In the genomic region with DNA sequence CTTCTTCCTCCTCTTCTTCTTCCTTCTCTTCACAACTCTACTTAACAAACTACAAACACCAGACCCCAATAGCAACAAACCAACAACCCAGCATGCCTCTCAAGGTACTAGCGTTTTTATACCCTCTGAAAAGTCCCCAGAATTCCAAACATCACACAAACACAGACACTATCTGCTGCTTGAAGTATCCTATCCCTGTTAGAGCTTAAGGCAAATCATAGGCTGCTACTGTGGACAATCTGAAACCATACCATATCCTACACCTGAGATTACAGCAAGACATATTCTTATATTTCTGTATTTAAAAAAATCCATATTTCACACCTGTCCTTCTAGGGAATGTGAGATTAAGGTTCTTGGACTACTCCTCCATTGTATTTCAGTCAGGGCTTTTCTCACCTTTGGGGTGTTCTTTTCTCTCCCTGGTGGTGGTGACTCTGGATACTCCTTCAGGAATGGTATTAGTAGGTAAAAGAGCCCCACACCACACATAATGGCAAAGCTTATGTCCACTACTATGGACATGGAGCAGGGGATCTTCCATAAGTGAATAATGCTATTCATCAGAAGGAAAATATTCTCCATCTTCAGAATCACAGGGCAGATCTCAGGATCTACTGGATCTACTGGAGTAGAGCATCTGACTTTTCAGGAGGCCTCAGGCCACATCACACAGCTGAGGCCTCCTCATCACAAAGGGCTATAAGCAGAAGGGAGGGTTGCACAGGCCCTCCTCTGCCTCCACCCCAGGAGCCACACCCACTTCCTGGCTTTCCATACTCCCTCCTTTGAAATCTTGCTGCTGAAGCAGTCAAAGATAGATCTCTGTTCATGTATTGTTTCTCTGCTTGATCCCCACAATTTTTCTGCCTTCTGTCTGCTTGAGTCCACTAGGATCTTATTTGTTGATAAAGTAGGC, we compare ENCODE assay signal across 9 mouse cellular contexts. TPM values are rescaled to one million over a fixed set of nuclear protein-coding genes. Genes with fewer than 3 reads are reported as not detected.
DNase-seq lines count a peak whose midpoint lies in the region; ATAC-seq lines count a peak whose summit lies in the region.
"Had no signal": no experiment of that assay in that cellular context is flagged by ENCODE, and none has a peak within 500 bp of the region (broad histone marks: within the 10 kb centered on the region; RNA-seq: fewer than 3 reads in every experiment).

A gene (minus strand): TSS at position 619 of the 919 bp plus-strand sequence.

- H3K4me3 ChIP-seq in embryonic facial prominence, embryonic 13.5 days: no peak within 1 kb of the TSS
- no peak within 1 kb of the TSS for H3K4me3 ChIP-seq in kidney, embryonic 14.5 days (ENCODE audit: low read length)
- H3K4me3 ChIP-seq in midbrain, embryonic 16.5 days (ENCODE audit: low read depth, low read length): no peak within 1 kb of the TSS
- H3K4me3 ChIP-seq: megakaryocyte, embryonic 14.5 days had no signal

- H3K9me3 ChIP-seq in embryonic facial prominence, embryonic 13.5 days: no peaks in the 10 kb centered on the region
- H3K9me3 ChIP-seq in kidney, embryonic 14.5 days (ENCODE audit: control insufficient read depth, low read length): 0 out of 2 replicates have a peak, but pooled peaks cover 2% of the 10 kb centered on the region
- H3K9me3 ChIP-seq in midbrain, embryonic 16.5 days (replicated peaks; ENCODE audit: control insufficient read depth, low read length, poor library complexity, severe bottlenecking): no peaks in the 10 kb centered on the region
- H3K9me3 ChIP-seq: megakaryocyte, embryonic 14.5 days had no signal

- DNase-seq in 3T3-L1 (ENCODE audit: low read depth, low spot score): peak; percentile 40
- peak; percentile 2 for DNase-seq in adrenal gland, adult 2 months
- peak; percentile 20 to 21 for DNase-seq in heart, adult 9 months (ENCODE audit: low spot score in 2 of 2)
- peak; percentile 14 for DNase-seq in liver
- peak; percentile 5 to 11 for DNase-seq in thymus, adult 18-20 months

- H3K4me2 ChIP-seq in embryonic facial prominence, embryonic 13.5 days: no peak within 1 kb of the TSS
- no peak within 1 kb of the TSS for H3K4me2 ChIP-seq in kidney, embryonic 14.5 days (replicated peaks; ENCODE audit: low read depth, low read length)
- H3K4me2 ChIP-seq in midbrain, embryonic 16.5 days (ENCODE audit: low read length): no peak within 1 kb of the TSS

- peak; percentile 88 for ATAC-seq in embryonic facial prominence, embryonic 13.5 days (ENCODE audit: insufficient number of reproducible peaks, insufficient read depth, low FRiP score, low TSS enrichment, low read depth)
- ATAC-seq in kidney, embryonic 14.5 days (ENCODE audit: low FRiP score, low TSS enrichment): peak; percentile 87
- ATAC-seq in midbrain, embryonic 16.5 days: peak; percentile 88

- H3K27ac ChIP-seq in embryonic facial prominence, embryonic 13.5 days: no peak within 1 kb of the TSS
- no peak within 1 kb of the TSS for H3K27ac ChIP-seq in kidney, embryonic 14.5 days (ENCODE audit: low read depth, low read length)
- no peak within 1 kb of the TSS for H3K27ac ChIP-seq in midbrain, embryonic 16.5 days (ENCODE audit: low read length)

- H3K36me3 ChIP-seq in embryonic facial prominence, embryonic 13.5 days: no peaks in the 10 kb centered on the region
- H3K36me3 ChIP-seq in kidney, embryonic 14.5 days (ENCODE audit: control insufficient read depth, insufficient read depth, low read length): no peaks in the 10 kb centered on the region
- H3K36me3 ChIP-seq in midbrain, embryonic 16.5 days (ENCODE audit: control insufficient read depth, insufficient read depth, low read length): no peaks in the 10 kb centered on the region

- no peaks in the 10 kb centered on the region for H3K4me1 ChIP-seq in embryonic facial prominence, embryonic 13.5 days
- H3K4me1 ChIP-seq in kidney, embryonic 14.5 days (ENCODE audit: control insufficient read depth, insufficient read depth, low read length): no peaks in the 10 kb centered on the region
- no peaks in the 10 kb centered on the region for H3K4me1 ChIP-seq in midbrain, embryonic 16.5 days (ENCODE audit: control insufficient read depth, insufficient read depth, low read length)
- H3K4me1 ChIP-seq: megakaryocyte, embryonic 14.5 days had no signal

- H3K27me3 ChIP-seq in embryonic facial prominence, embryonic 13.5 days: no peaks in the 10 kb centered on the region
- H3K27me3 ChIP-seq in kidney, embryonic 14.5 days (ENCODE audit: control insufficient read depth, insufficient read depth, low read length): no peaks in the 10 kb centered on the region
- H3K27me3 ChIP-seq in midbrain, embryonic 16.5 days (ENCODE audit: control insufficient read depth, insufficient read depth, low read depth, low read length): no peaks in the 10 kb centered on the region
- H3K27me3 ChIP-seq: megakaryocyte, embryonic 14.5 days had no signal

- H3K9ac ChIP-seq in embryonic facial prominence, embryonic 13.5 days: no peak within 1 kb of the TSS
- H3K9ac ChIP-seq in kidney, embryonic 14.5 days (ENCODE audit: low read depth, low read length): no peak within 1 kb of the TSS
- no peak within 1 kb of the TSS for H3K9ac ChIP-seq in midbrain, embryonic 16.5 days (ENCODE audit: low read depth, low read length)

- WGBS in embryonic facial prominence, embryonic 13.5 days: 36% methylated on average over 1 of the region's 1 CpGs
- 35% methylated on average over 1 of the region's 1 CpGs for WGBS in kidney, embryonic 14.5 days
- 48% methylated on average over 1 of the region's 1 CpGs for WGBS in midbrain, embryonic 16.5 days

RNA-seq across cellular contexts. Expression of the gene that starts here (rescaled TPM):
- total RNA-seq in adrenal gland, adult 2 months (2021): not detected
- polyA plus RNA-seq in adrenal gland, adult 2 months (2012; rRNA removed): not detected in 2 replicates
- not detected in 2 replicates for polyA plus RNA-seq in embryonic facial prominence, embryonic 13.5 days (2015; fragmentation: Nextera tagmentation; extraction: Ambion mirVana)
- polyA plus RNA-seq in kidney, embryonic 14.5 days (2014; fragmentation: Nextera tagmentation; extraction: Ambion mirVana): not detected in 2 replicates
- not detected in 2 replicates for polyA plus RNA-seq in midbrain, embryonic 16.5 days (2015; fragmentation: Nextera tagmentation; extraction: Ambion mirVana)

Comparison
In these comparisons a context has a peak if more than half of its experiments do, and no peak if none do; other contexts are left out.
1. Peak in DNase-seq in adrenal gland, adult 2 months; RNA of the gene not detected or under 1 TPM.
2. Peak in ATAC-seq in embryonic facial prominence, embryonic 13.5 days; RNA of the gene not detected or under 1 TPM.
3. Peak in ATAC-seq in kidney, embryonic 14.5 days; RNA of the gene not detected or under 1 TPM.
4. Peak in ATAC-seq in midbrain, embryonic 16.5 days; RNA of the gene not detected or under 1 TPM.